Mouse (Mus musculus): ENCODE measurements around the gene Plcd4. TPM values are rescaled to one million over a fixed set of nuclear protein-coding genes. Genes with fewer than 3 reads are reported as not detected.

The Plcd4 gene
- not detected in 2 replicates for polyA plus RNA-seq (2012)

GRCm38 (mm10) chr1:74542451-74542961 is at the start of gene Plcd4:
TSS of gene Plcd4 (plus strand) at chr1:74542888.
- no peak for TF ChIP-seq GATA1 (IDR thresholded peaks at IDR 0.05; ENCODE audit: low read length)

- no peak for TF ChIP-seq GATA1 (IDR thresholded peaks at IDR 0.05; ENCODE audit: low read length)
These were observed 41.6 kb upstream of the Plcd4 start for GRCm38 (mm10) chr1:74501106-74501505.

- TF ChIP-seq GATA1 (IDR thresholded peaks at IDR 0.05; ENCODE audit: low read length): no peak
These were observed 37.3 kb upstream of the Plcd4 start for GRCm38 (mm10) chr1:74505393-74505720.

- no peak for TF ChIP-seq GATA1 (IDR thresholded peaks at IDR 0.05; ENCODE audit: low read length)
These were observed 36.8 kb upstream of the Plcd4 start, which contains the start of gene Cnot9 for GRCm38 (mm10) chr1:74505721-74506464. TSS of gene Cnot9 (plus strand) at chr1:74506058.

- TF ChIP-seq GATA1 (IDR thresholded peaks at IDR 0.05; ENCODE audit: low read length): no peak
These were observed 36.2 kb upstream of the Plcd4 start for GRCm38 (mm10) chr1:74506471-74506881.

- TF ChIP-seq GATA1 (IDR thresholded peaks at IDR 0.05; ENCODE audit: low read length): no peak
These were observed 34.9 kb upstream of the Plcd4 start for GRCm38 (mm10) chr1:74507780-74508179.

GRCm38 (mm10) chr1:74511306-74511705 is 31.4 kb upstream of the Plcd4 start:
- TF ChIP-seq GATA1 (IDR thresholded peaks at IDR 0.05; ENCODE audit: low read length): no peak

- TF ChIP-seq GATA1 (IDR thresholded peaks at IDR 0.05; ENCODE audit: low read length): no peak
These were observed 22.8 kb upstream of the Plcd4 start for GRCm38 (mm10) chr1:74519875-74520274.

- TF ChIP-seq GATA1 (IDR thresholded peaks at IDR 0.05; ENCODE audit: low read length): no peak
These were observed 17.9 kb upstream of the Plcd4 start for GRCm38 (mm10) chr1:74524746-74525145.

- TF ChIP-seq GATA1 (IDR thresholded peaks at IDR 0.05; ENCODE audit: low read length): no peak
These were observed 14.1 kb upstream of the Plcd4 start for GRCm38 (mm10) chr1:74528589-74528988.

- no peak for TF ChIP-seq GATA1 (IDR thresholded peaks at IDR 0.05; ENCODE audit: low read length)
These were observed 4.0 kb upstream of the Plcd4 start for GRCm38 (mm10) chr1:74538650-74539049.

- TF ChIP-seq GATA1 (IDR thresholded peaks at IDR 0.05; ENCODE audit: low read length): no peak
These were observed 1.5 kb downstream of the Plcd4 start, which contains the start of gene Usp37 for GRCm38 (mm10) chr1:74544184-74544583. TSS of gene Usp37 (minus strand) at chr1:74544284.

GRCm38 (mm10) chr1:74559061-74559460 is 16.4 kb downstream of the Plcd4 start:
- TF ChIP-seq GATA1 (IDR thresholded peaks at IDR 0.05; ENCODE audit: low read length): no peak

- no peak for TF ChIP-seq GATA1 (IDR thresholded peaks at IDR 0.05; ENCODE audit: low read length)
These were observed 23.1 kb downstream of the Plcd4 start for GRCm38 (mm10) chr1:74565834-74566233.

GRCm38 (mm10) chr1:74569739-74570719 is 27.3 kb downstream of the Plcd4 start:
- TF ChIP-seq GATA1 (IDR thresholded peaks at IDR 0.05; ENCODE audit: low read length): no peak

GRCm38 (mm10) chr1:74582621-74583020 is 39.9 kb downstream of the Plcd4 start:
- TF ChIP-seq GATA1 (IDR thresholded peaks at IDR 0.05; ENCODE audit: low read length): no peak

All from G1E-ER4 (cell line).